Mouse (Mus musculus): Measurements from ENCODE around the gene Ldb1.
A peak's percentile ranks its signal among the peaks of the same experiment; 100 is the strongest.
"Not testable (repeated sequence)": the region's sequence is repeated elsewhere in the genome, so short reads cannot be mapped to it uniquely, and the experiment has no call there.

Ldb1 gene

DNA sequence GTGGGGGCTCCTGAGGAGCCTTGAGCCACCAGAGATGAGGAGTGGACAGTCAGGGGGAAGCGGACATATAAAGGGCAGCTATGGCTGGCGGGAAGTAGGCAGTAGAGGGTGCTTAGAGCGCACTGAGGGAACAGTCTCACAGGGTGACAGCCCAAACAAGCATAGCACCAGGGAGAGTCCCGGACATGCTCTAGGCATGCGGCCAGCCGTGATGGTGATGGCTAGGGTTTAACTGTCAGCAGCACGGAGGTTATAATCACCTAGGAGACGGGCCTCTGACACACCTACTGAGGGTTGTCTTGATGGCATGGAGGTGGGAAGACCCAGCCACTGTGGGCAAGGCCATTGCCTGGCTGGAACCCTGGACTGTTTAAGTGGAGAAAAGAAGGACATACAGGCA lies 18.4 kb downstream of the Ldb1 start:
- DNase-seq, result no peak

DNA sequence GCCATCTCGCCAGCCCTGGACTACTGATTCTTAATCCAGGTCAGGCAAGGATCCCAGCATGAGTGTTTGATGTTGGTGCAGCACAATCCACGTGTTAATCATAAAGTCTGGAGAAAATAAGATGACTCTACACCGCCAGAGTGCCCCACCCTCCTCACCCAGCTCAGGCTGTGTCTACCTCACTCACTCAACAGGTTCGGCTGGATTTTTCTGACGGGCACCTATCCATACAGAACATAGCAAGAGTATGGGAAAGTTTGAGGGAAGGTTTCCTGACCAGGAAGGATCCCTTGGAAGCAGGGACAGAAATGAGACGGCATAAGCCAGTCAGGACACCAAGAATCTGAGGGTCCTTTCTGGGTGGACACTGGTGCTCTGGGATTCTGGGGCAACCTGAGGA lies 20.1 kb downstream of the Ldb1 start:
- no peak for DNase-seq

DNA sequence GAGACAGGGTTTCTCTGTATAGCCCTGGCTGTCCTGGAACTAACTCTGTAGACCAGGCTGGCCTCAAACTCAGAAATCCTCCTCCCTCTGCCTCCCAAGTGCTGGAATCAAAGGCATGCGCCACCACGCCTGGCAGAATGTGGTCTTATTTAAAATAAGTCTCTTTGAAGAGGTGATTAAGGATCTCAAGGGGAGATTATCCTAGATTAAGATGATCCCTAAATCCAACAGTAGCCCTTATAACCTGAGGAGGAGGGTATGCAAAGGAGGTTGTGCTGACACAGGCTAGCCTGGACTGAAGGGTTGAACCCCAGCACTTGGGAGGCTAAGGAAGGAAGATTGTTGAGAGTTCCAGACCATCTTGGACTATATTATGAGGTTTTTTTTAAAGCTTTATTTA lies 29.0 kb downstream of the Ldb1 start:
- no peak for DNase-seq

DNA sequence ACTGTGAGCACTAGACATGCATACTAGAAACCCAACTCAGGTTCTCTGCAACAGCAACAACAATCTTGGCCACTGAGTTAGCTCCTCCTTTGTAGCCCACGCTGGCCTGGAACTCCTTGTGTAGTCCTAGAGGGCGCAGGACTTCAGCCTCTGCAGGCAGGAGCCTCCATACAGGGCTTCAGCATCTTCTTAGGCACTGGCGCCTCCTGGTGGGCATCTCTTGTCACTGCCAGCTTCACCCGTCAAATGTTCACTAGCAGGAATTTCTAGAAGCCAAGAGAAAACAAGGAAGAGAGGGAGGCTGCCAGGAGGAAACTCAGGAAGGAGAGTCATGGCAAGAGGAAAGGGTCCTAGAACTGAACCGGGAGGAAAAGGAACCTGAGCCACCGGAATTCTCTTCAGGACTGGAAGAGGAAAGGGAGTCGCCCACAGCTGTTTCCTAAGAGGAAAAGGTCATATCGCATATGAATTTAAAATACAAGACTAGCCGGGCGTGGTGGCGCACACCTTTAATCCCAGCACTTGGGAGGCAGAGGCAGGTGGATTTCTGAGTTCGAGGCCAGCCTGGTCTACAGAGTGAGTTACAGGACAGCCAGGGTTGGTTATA lies 30.3 kb downstream of the Ldb1 start:
- DNase-seq, result peak; percentile 91 to 94

DNA sequence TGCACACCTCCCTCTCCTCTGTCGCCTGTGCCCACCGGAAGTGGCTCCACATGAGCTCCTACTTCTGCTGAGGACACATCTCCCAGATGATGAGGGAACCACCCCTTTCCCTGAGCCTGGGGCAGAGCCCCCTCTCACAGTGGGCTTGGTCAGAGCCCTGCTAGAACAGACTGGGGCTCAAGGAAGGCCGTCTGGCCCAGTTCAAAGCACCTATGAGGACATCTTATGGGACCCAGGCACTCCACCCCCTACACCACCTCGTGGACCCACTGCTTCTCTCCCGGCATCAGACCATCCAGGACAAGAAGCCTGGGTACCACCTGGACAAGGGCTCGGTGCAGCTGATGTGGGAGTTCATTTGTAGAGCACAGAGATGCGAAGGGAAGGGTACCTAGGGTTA lies 39.3 kb downstream of the Ldb1 start:
- DNase-seq, result no peak

DNA sequence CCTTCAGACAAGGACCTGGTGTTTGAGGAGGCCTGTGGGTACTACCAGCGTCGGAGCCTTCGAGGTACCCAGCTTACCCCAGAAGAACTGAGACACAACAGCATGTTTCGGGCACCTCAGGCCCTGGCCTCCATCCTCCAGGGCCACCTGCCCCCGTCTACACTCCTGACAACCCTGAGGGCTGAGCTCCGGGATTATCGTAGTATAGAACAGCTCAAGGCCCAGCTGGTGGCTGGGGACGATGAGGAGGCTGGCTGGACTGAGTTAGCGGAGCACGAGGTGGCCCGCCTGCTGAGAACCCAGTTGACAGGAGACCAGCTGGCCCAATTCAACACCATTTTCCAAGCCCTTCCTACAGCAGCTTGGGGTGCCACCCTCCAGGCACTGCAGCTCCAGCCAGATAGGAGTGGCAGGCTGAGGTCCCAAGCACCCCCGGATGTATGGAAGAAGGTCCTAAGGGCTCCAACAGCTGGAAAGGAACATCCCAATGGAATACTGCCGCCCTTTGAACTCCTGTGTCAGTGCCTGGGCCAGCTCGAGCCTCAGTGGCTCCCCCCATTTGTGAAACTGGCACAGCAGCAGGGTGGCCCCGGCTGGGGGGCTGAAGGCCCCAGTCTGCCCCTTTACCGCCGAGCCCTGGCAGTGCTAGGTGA lies 40.1 kb downstream of the Ldb1 start:
- no peak for DNase-seq

DNA sequence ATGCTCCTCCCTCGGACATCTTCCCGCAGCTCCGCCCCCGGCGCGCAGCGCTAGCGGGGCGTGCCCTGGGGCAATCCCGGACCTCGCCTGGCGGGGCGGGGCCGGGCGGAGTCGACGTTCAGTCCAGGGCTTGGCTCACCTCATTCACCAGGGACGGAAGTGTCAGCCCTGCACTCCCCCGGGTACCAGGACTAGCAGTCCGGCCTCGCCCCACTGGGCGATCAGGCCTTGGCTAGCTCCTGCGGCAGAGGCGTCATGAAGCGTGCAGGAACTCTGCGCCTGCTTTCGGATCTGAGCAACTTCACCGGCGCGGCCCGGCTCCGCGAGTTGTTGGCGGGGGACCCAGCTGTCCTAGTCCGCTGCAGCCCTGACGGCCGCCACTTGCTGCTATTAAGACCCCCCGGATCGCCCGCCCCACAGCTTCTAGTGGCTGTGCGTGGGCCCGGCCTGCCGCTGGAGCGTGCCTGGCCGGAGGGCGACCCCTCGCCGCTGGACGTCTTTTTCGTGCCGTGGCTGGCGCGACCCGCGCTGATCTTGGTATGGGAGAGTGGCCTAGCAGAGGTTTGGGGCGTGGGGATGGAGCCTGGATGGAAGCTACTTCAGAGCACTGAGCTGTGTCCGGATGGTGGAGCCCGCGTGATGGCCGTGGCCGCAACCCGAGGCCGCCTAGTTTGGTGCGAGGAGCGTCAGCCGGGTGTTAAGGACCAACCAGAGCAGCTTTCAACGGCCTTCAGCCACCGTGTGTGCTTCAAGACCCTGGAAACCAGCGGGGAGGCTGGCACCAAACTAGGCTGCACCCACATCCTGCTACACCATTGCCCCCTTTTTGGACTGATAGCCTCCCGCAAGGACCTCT lies 41.4 kb downstream of the Ldb1 start, which contains the start of gene Hps6:
Gene Hps6, plus strand, starts transcription at position 138 of the 856 bp plus-strand sequence.
- DNase-seq, result peak; percentile 80 to 87

DNA sequence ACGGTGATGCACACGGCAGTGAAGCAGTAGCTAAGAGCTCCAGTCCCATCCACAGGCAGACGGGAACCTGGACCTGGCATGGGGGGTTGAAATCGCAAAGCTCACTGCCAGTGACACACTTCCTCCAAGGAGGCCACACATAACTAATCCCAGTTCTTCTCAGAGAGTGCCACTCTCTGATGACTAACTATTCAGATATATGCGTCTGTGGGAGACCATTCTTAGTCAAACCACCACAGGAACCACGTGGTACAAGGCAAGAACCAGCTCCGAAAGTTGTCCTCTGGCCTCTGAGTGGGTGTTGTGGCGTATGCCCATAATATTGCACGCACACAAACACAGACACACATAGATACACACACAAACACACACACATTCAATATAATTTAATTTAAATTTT lies 42.7 kb downstream of the Ldb1 start:
- DNase-seq, result no peak

DNA sequence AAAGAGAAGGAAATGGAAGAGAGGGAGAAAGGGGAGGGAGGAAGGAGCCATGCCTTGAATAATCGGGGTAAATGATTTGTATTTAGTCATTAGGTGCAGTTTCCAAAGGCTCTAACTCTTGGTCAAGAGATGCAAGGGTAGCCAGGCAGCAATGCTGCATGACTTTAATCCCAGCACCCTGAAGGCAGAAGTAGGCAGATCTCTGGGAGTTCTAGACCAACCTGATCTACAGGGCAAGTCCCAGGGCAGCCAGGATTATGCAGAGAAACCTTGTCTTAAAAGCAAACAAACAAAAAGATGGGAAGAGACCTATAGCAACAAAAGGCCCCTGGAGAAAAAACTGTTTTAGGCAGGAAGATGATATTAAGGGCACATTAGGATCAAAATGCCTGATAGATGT lies 45.6 kb downstream of the Ldb1 start:
- DNase-seq, result no peak

DNA sequence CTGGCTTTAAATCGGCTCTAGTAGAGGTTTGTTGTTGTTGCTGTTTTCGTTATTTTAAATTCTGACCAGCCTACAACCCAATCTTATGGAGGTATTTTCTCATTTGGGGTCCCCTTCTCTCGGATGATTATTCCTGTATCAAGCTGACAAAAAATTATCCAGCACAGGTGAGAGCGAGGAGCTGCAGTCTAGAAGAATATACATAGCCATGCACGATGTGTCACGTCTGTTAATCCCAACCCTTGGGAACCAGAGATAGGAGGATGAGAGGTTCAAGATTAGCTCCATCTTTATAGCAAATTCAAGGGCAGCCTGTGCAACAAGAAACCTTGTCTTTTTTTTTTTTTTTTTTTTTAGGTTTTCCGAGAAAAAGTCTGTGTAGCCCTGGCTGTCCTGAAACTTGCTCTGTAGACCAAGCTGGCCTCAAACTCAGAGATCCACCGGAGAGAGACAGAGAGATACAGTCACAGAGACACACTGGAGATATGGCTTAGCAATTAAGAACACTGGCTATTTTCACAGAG lies 46.3 kb downstream of the Ldb1 start:
- DNase-seq, result no peak

DNA sequence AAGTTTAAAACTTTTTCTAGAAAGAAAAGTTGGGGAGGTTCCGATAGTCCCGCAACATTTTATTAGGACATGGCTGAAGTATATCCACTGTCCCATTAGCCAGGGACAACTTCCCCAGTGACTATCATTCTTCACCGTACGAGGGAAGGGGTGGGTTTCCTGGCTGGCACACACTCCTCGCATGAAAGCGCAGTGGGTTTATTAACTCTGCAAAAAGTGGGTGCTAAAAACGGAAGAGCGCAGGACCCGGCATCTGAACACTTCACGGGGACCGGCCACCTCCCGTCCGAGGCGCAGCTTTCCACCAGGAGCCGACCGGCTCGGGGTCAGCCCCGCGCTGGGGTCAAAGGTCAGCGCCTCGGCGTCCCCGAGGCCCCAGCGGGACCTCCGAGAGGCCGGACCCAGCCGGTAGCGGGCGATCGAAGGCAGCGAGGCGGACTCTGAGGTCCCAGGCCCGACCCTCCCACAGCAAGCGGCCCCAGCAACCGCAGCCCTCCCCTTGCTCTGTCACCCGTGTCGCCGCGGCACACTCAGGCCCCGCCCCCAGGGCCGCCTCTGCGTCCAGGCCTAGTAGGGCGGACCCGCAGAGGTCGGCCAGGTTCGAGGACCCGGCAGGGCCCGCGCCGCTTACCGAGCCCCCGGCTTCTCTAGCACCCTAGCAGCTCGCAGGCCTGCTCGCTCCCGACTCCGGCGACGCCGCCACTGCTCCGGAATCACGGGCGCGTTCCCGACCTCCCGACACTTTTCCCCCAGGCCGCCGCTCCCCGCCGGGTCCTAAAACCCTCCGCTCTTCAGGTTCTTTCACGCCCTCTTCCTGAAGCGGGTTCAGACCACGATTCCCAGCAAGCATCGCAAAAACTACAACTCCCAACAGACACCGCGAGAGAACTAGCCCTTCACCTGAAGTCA lies 47.0 kb downstream of the Ldb1 start, which contains the start of gene Armh3:
Gene Armh3, minus strand, starts transcription at position 704 of the 909 bp plus-strand sequence.
- DNase-seq, result peak; percentile 93 to 94

DNA sequence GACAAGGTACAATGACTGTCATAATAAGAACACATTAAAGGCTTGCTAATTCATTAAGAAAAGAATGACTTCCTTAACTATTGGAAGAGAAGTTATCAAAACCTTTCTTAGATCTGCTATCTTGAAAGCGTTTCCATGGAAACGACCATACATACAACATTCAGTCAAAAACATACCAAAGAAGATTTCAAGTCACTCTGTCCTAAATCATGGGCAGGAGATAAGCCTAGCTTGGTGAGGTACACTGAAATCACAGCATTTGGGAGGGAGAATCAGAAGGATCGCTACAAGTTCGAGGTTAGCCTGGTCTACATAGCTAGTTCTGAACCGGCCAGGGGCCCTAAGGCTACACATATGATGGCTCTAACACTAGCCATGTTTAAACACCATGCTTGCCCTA lies 47.6 kb downstream of the Ldb1 start:
- no peak for DNase-seq

DNA sequence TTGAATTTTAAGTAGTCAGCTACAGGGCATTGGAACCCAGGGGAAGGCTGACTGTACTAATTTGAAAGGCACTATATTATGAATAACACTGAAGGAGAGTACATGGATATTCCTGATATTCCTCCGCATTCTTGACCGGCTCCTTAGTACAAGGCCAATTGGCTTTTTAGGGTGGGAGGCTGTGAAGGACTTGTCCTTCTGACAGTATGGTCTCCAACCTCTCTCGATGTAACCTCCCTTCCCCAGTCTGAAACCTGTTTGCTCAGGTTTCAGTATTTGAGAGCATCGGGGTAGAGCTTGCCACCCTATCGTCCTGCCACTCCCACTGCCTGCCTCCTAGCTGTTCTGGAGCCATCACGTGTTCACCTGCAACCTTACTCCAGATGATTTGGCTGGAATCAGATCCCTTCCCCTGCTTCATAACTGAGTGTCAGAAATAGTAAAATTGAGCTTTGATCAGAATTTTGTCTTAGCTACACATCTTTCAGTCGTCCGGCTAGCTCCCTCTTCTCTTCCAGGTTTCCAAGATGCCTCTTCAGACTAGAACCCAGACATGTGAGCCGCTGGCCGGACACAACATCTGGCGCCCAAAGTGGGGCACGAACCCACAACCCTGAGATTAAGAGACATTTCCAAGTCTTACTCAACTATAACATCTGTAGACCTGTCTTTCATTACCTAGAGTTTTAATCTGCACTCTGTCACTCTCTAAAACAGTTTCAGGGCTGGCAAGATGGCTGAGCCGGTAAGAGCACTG lies 50.9 kb downstream of the Ldb1 start:
- no peak for DNase-seq

DNA sequence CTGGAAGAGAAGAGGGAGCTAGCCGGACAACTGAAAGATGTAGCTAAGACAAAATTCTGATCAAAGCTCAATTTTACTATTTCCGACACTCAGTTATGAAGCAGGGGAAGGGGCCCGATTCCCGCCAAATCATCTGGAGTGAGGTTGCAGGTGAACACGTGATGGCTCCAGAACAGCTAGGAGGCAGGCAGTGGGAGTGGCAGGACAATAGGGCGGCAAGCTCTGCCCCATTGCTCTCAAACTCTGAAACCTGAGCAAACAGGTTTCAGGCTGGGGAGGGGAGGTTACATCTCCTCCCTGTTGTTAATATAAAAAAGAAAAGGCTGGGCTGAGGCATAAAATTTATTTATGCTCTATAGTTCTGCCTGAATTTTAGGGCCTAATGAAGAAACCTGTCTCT lies 51.6 kb downstream of the Ldb1 start:
- DNase-seq, result not testable (repeated sequence)

DNA sequence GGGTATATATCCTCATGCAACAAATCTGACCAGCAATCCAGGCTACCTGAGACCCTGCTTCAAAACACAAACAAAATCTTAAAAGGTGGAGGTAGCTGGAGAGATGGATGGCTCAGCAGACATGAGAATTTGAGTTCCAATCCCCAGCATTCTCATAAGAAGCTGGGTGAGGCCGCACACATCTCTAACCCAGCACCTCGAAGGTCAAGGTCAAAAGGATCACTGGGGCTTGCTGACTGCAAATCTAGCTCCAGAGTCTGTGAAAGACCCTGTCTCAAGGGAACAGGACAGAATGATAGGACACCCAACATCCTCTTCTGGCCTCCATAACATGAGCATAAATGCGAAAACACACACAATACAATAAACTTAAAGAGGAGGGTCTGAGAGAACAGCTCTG lies 53.8 kb downstream of the Ldb1 start:
- no peak for DNase-seq

DNA sequence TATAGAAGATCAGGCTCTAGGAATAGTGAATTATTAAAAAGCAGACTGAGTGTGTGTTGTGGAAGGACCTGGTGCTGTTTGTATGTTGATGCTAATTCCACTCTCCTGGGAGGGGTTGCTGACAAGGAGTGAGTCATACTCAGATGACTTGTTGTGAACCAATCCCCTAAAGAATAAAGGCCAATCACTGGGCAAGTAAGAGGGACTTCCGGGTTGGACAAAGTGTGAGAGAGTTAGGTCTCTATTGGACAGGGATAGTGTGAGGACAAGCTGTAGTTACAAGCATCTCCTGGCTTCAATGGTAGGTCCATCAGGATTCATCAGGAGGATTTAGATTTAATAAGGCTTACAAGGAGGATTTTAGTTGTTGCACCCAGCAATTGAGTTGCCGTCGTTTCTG lies 56.8 kb downstream of the Ldb1 start:
- no peak for DNase-seq

DNA sequence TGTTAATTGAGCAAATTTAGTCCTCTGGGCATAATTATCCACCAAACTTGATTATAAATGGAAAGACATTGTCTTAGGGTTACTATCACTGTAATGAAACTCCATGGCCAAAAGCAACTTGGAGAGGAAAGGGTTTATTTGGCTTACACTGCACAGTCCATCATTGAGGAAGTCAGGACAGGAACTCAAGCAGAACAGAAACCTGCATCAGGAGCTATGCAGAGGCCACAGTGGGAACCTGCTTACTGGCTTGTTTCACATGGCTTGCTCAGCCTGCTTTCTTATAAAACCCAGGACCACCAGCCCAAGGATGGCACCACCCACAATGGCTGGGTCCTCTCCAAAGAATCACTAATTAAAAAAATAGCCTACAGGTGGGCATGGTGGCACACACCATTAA lies 60.6 kb downstream of the Ldb1 start:
- no peak for DNase-seq

Measured in cerebellum, postnatal 36 days (tissue).